Mouse (Mus musculus) stomach, embryonic 14.5 days (tissue): ENCODE measurements around the gene Eif3m. TPM values are rescaled to one million over a fixed set of nuclear protein-coding genes. Genes with fewer than 3 reads are reported as not detected.

Source experiments
- ATAC-seq: fragments of 200-750 bp; cut with Nextera tagmentation; 2 replicates; pipeline ENCODE4 v1.8.0; 2017; ENCODE audit warnings: low read depth, moderate TSS enrichment; ENCODE audit not compliant: insufficient number of reproducible peaks, insufficient read depth, low FRiP score
- H3K27ac ChIP-seq: fragments of 300-500 bp; sonication (generic); 2 replicates; pipeline ENCODE4 v1.5.1; 2014; ENCODE audit warnings: mild to moderate bottlenecking, low read length, moderate library complexity, mixed read lengths
- H3K27me3 ChIP-seq: fragments of 300-500 bp; sonication (generic); 2 replicates; pipeline ENCODE4 v1.6.1; 2014; ENCODE audit warnings: low read length, control low read depth, mixed read lengths; ENCODE audit not compliant: control insufficient read depth, insufficient read depth
- H3K36me3 ChIP-seq: fragments of 300-500 bp; sonication (generic); 2 replicates; pipeline ENCODE4 v1.6.1; 2014; ENCODE audit warnings: mild to moderate bottlenecking, control low read depth, low read length, moderate library complexity, mixed read lengths; ENCODE audit not compliant: control insufficient read depth, insufficient read depth
- H3K4me1 ChIP-seq: fragments of 300-500 bp; sonication (generic); 2 replicates; pipeline ENCODE4 v1.6.1; 2014; ENCODE audit warnings: low read length, control low read depth, mixed read lengths; ENCODE audit not compliant: control insufficient read depth, insufficient read depth
- H3K4me2 ChIP-seq: fragments of 300-500 bp; sonication (generic); replicated peaks from 2 replicates; pipeline ENCODE4 v1.6.1; 2014; ENCODE audit warnings: low read depth, low read length, control low read depth
- H3K4me3 ChIP-seq: fragments of 300-500 bp; sonication (generic); 2 replicates; pipeline ENCODE4 v1.5.1; 2014; ENCODE audit warnings: low read depth, low read length, control low read depth
- H3K9ac ChIP-seq: fragments of 300-500 bp; sonication (generic); replicated peaks from 2 replicates; pipeline ENCODE4 v1.6.1; 2014; ENCODE audit warnings: low read depth, mild to moderate bottlenecking, control low read depth, low read length, moderate library complexity, mixed read lengths
- H3K9me3 ChIP-seq: fragments of 300-500 bp; sonication (generic); 2 replicates; pipeline ENCODE4 v1.6.1; 2016; ENCODE audit warnings: low read depth, low read length, control low read depth; ENCODE audit not compliant: control insufficient read depth
- WGBS: fragments of 180-500 bp; shearing (Covaris S2); extraction: QIAGEN DNeasy Blood & Tissue Kit; methylation state at CpG from one replicate; pipeline ENCODE4 v1.1.7; 2014; 5-methylcytosine and 5-hydroxymethylcytosine counted together
- polyA plus RNA-seq: library from polyadenylated mRNA; unstranded; fragments of >200 nt; fragmentation: Nextera tagmentation; extraction: Ambion mirVana; gene quantifications from 2 replicates; pipeline ENCODE4 v1.2.1, GENCODE M21; 2014

The Eif3m gene
- polyA plus RNA-seq, result 300 and 304 TPM in 2 replicates

DNA sequence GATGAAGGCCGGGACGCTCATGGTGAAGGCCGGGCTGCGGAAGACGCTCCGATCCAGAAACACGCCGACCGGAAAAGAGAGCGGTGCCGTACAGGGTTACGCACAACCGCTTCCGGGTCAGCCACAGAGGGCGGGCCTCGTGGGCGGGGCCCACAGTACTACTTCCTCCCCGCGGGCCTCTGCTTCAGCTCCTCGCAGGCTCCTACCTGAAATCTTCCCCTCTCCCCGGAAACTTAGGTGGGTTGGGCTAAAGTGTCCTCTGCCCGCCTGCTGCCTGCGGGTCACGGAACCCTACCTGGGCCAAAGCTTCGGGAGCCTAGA lies at the start of gene Eif3m:
Eif3m (minus strand) TSS at position 114 of the 321 bp plus-strand sequence.
- Histone ChIP-seq H3K27me3 (no peaks in the 10 kb centered on the region), H3K4me3 (peak within 1 kb of the TSS; percentile 82), H3K9ac (peak within 1 kb of the TSS; percentile 89), H3K36me3 (peaks cover 15% of the 10 kb centered on the region), H3K4me2 (peak within 1 kb of the TSS; percentile 62), H3K4me1 (peaks cover 4% of the 10 kb centered on the region; the same call in 1 of the 2 replicates), H3K27ac (peak within 1 kb of the TSS; percentile 56; the same call in 1 of the 2 replicates), H3K9me3 (no peaks in the 10 kb centered on the region)
- ATAC-seq, result peak; percentile 99
- 0% methylated on average over 23 of the region's 25 CpGs for WGBS

- Histone ChIP-seq H3K4me3 (no peak overlapping the region), H3K9ac (no peak overlapping the region), H3K4me1 (0 out of 2 replicates have a peak, but pooled peaks cover 3% of the 10 kb centered on the region), H3K36me3 (no peaks in the 10 kb centered on the region), H3K27ac (no peak overlapping the region), H3K27me3 (no peaks in the 10 kb centered on the region), H3K9me3 (no peaks in the 10 kb centered on the region), H3K4me2 (no peak overlapping the region)
- ATAC-seq, result no peak
- 47% methylated on average over 7 of the region's 7 CpGs for WGBS
These were observed 46.0 kb upstream of the Eif3m start for GRCm38 (mm10) chr2:105062741-105063372.

- 0 out of 2 replicates have a peak, but pooled peaks cover 6% of the 10 kb centered on the region for H3K4me1 ChIP-seq
- no peak overlapping the region for H3K9ac ChIP-seq
- H3K27me3 ChIP-seq, result no peaks in the 10 kb centered on the region
- no peak for ATAC-seq
- H3K27ac ChIP-seq, result no peak overlapping the region
- 50% methylated on average over 7 of the region's 7 CpGs for WGBS
- H3K4me3 ChIP-seq, result no peak overlapping the region
- no peaks in the 10 kb centered on the region for H3K36me3 ChIP-seq
- no peak overlapping the region for H3K4me2 ChIP-seq
- H3K9me3 ChIP-seq, result no peaks in the 10 kb centered on the region
These were observed 41.8 kb upstream of the Eif3m start for GRCm38 (mm10) chr2:105058577-105059116.

GRCm38 (mm10) chr2:105055529-105055928 lies 38.6 kb upstream of the Eif3m start:
- H3K4me3 ChIP-seq, result no peak overlapping the region
- WGBS, result 45% methylated on average over 1 of the region's 1 CpGs
- no peaks in the 10 kb centered on the region for H3K9me3 ChIP-seq
- H3K9ac ChIP-seq, result no peak overlapping the region
- no peak for ATAC-seq
- H3K27me3 ChIP-seq, result no peaks in the 10 kb centered on the region
- H3K4me2 ChIP-seq, result no peak overlapping the region
- H3K4me1 ChIP-seq, result peaks cover 9% of the 10 kb centered on the region; the same call in 1 of the 2 replicates
- no peaks in the 10 kb centered on the region for H3K36me3 ChIP-seq
- H3K27ac ChIP-seq, result no peak overlapping the region

DNA sequence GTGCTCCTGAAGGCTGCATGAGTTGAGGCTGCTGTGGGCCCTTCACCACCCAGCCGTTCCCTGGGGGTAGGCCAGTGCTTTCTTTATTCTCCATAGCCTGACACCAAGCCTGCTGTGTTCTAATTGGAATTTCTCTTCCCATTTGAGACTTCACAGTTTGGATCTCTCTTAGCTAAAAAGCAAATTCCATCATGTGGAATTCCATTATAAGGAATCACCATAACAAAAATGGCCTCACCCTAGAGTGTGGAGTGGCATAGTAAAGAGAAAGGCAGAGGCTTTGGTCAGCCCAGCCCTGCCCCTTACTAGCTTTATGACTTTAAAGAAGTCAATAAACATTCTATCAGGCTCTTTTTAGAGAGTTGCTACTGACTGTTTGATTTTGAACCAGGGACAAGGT lies 31.4 kb upstream of the Eif3m start:
- Histone ChIP-seq H3K36me3 (no peaks in the 10 kb centered on the region), H3K4me3 (no peak overlapping the region), H3K4me1 (peaks cover 1% of the 10 kb centered on the region; the same call in 1 of the 2 replicates), H3K9ac (no peak overlapping the region), H3K9me3 (no peaks in the 10 kb centered on the region), H3K27ac (no peak overlapping the region), H3K4me2 (no peak overlapping the region), H3K27me3 (no peaks in the 10 kb centered on the region)
- 30% methylated on average over 1 of the region's 1 CpGs for WGBS
- no peak for ATAC-seq

- no peak overlapping the region for H3K9ac ChIP-seq
- no peaks in the 10 kb centered on the region for H3K9me3 ChIP-seq
- H3K36me3 ChIP-seq, result no peaks in the 10 kb centered on the region
- WGBS, result 41% methylated on average over 4 of the region's 4 CpGs
- no peak overlapping the region for H3K27ac ChIP-seq
- ATAC-seq, result no peak
- H3K4me2 ChIP-seq, result no peak overlapping the region
- no peaks in the 10 kb centered on the region for H3K27me3 ChIP-seq
- H3K4me1 ChIP-seq, result no peaks in the 10 kb centered on the region
- H3K4me3 ChIP-seq, result no peak overlapping the region
These were observed 26.3 kb upstream of the Eif3m start for GRCm38 (mm10) chr2:105043152-105043551.

DNA sequence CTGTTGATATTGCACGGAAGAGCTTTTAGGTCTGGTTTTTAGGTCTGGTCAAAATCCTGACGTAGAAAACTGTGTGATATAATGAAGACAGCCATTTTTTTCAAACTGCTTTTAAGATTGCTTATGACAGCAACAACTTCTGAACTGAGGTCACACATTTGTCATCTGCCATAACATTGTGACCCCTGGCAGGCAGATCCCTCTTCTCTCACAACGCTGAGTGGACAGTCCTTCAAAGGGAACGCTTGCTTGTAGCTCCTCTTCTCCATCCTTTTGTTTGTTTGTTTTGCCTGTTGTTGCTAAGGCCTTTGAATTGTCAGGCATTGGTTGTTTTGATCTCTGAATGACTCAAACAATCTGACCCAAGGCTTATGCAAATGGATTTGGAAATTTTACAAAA lies 24.0 kb upstream of the Eif3m start:
- WGBS, result 57% methylated on average over 4 of the region's 4 CpGs
- Histone ChIP-seq H3K27ac (no peak overlapping the region), H3K4me3 (no peak overlapping the region), H3K4me1 (no peaks in the 10 kb centered on the region), H3K9me3 (no peaks in the 10 kb centered on the region), H3K9ac (no peak overlapping the region), H3K36me3 (no peaks in the 10 kb centered on the region), H3K4me2 (no peak overlapping the region), H3K27me3 (no peaks in the 10 kb centered on the region)
- ATAC-seq, result no peak

GRCm38 (mm10) chr2:105038879-105039278 lies 22.0 kb upstream of the Eif3m start:
- H3K9me3 ChIP-seq, result no peaks in the 10 kb centered on the region
- 90% methylated on average over 5 of the region's 5 CpGs for WGBS
- no peak overlapping the region for H3K4me3 ChIP-seq
- no peak overlapping the region for H3K9ac ChIP-seq
- H3K4me1 ChIP-seq, result no peaks in the 10 kb centered on the region
- H3K27me3 ChIP-seq, result no peaks in the 10 kb centered on the region
- H3K27ac ChIP-seq, result no peak overlapping the region
- H3K36me3 ChIP-seq, result no peaks in the 10 kb centered on the region
- ATAC-seq, result no peak
- H3K4me2 ChIP-seq, result no peak overlapping the region
